ENCODE assay signal across 9 mouse cellular contexts in the genomic region with DNA sequence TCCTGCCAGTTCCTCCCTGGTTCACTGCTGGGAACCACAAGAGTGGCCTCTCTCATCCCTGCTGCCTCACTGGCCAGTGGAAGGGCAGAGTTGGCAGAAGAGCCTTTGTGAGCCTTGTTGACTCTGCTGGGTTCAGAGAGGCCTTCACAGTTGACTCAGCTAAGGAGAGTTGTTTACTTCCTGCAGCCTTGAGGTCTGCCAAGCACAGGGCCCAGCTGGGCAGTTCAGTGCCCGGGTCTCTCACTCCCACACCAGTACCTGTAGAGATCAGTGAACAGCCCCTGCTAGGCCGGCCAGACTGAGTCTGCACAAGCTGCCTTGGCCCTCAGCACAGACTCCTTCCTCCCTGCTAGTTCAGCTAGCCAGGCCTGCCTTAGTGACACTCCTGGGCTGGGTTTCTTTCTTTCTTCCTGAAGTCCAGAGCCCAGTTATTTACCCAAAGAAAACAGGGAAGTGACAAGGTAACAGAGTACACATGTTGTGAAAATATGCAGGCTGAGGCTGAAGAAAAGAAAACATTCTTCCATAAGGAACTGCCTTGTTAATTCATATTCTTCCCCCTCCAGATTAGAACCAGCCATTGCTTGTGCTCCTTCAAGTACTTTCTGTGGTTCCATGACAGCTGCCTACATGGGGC.
DNase-seq lines count a peak whose midpoint lies in the region; ATAC-seq and TF ChIP-seq lines count a peak whose summit lies in the region.
"Had no signal": no experiment of that assay in that cellular context is flagged by ENCODE, and none has a peak within 500 bp of the region (broad histone marks: within the 10 kb centered on the region; RNA-seq: fewer than 3 reads in every experiment).

No protein-coding gene starts in this region.

- peaks cover 37% of the 10 kb centered on the region for H3K4me1 ChIP-seq in lung, adult 2 months (ENCODE audit: control insufficient read depth, insufficient read depth, low read length)

- TF ChIP-seq CTCF in lung, adult 2 months (IDR thresholded peaks at IDR 0.05; ENCODE audit: insufficient read depth, low read length) = no peak

- no peak for ATAC-seq in megakaryocyte progenitor cell, adult 5-6 weeks (replicated peaks; ENCODE audit: poor library complexity)
- ATAC-seq: liver, embryonic 12.5 days had no signal

- peak; percentile 94 for DNase-seq in heart, adult 11 months
- no peak for DNase-seq in heart, adult 8-10 months (ENCODE audit: low spot score)
- peak; percentile 45 for DNase-seq in 3T3-L1 (ENCODE audit: low read depth, low spot score)
- DNase-seq in fibroblast of lung, adult 2 months (ENCODE audit: low read depth) = peak; percentile 88
- DNase-seq in lung, adult 2 months = peak; percentile 64
- DNase-seq in frontal cortex, adult 2 months (ENCODE audit: extremely low spot score in 1 of 2, low spot score in 1 of 2) = no peak
- DNase-seq in layer of hippocampus, adult 11-12 months (ENCODE audit: low spot score) = no peak

- H3K4me3 ChIP-seq in lung, adult 2 months (replicated peaks; ENCODE audit: extremely low read depth, low read depth, low read length) = no peak overlapping the region
- H3K4me3 ChIP-seq: liver, embryonic 12.5 days had no signal

- peak; percentile 5; the same call in 1 of the 2 replicates for TF ChIP-seq POLR2A in lung, adult 2 months (IDR thresholded peaks at IDR 0.05; ENCODE audit: borderline replicate concordance, extremely low read depth, low read depth, low read length)

- WGBS in lung, adult 2 months = 17% methylated on average over 2 of the region's 2 CpGs

Comparison
In these comparisons a context has a peak if more than half of its experiments do, and no peak if none do; other contexts are left out.
1. DNase-seq: peak in heart, adult 11 months (single experiment), 3T3-L1 (single experiment), fibroblast of lung, adult 2 months (single experiment) and lung, adult 2 months (single experiment); none in heart, adult 8-10 months (single experiment), frontal cortex, adult 2 months (0 of 2) and layer of hippocampus, adult 11-12 months (single experiment).